In genomic region chr2:170421924-170422323, GRCm38 (mm10) we compare ENCODE assay signal across 18 mouse cellular contexts. TPM values are rescaled to one million over a fixed set of nuclear protein-coding genes. Genes with fewer than 3 reads are reported as not detected.
DNase-seq lines count a peak whose midpoint lies in the region; ATAC-seq and TF ChIP-seq lines count a peak whose summit lies in the region.
"Had no signal": no experiment of that assay in that cellular context is flagged by ENCODE, and none has a peak within 500 bp of the region (broad histone marks: within the 10 kb centered on the region; RNA-seq: fewer than 3 reads in every experiment).

No protein-coding gene starts in this region.

- H3K4me3 ChIP-seq in hindbrain, embryonic 11.5 days (ENCODE audit: low read depth, low read length), result no peak overlapping the region
- H3K4me3 ChIP-seq in hindbrain, embryonic 13.5 days, result no peak overlapping the region
- no peak overlapping the region for H3K4me3 ChIP-seq in lung, postnatal 0 days (ENCODE audit: low read depth, low read length)
- H3K4me3 ChIP-seq: embryonic facial prominence, embryonic 15.5 days; forebrain, embryonic 12.5 days; limb, embryonic 10.5 days; liver, embryonic 15.5 days; midbrain, embryonic 12.5 days had no signal

- TF ChIP-seq EP300 in lung, postnatal 0 days (IDR thresholded peaks at IDR 0.05), result no peak

- no peaks in the 10 kb centered on the region for H3K9me3 ChIP-seq in hindbrain, embryonic 11.5 days (ENCODE audit: control insufficient read depth, low read length)
- no peaks in the 10 kb centered on the region for H3K9me3 ChIP-seq in hindbrain, embryonic 13.5 days
- no peaks in the 10 kb centered on the region for H3K9me3 ChIP-seq in lung, postnatal 0 days (ENCODE audit: low read length)
- H3K9me3 ChIP-seq: embryonic facial prominence, embryonic 15.5 days; forebrain, embryonic 12.5 days; limb, embryonic 10.5 days; liver, embryonic 15.5 days; midbrain, embryonic 12.5 days had no signal

- no peaks in the 10 kb centered on the region for H3K4me1 ChIP-seq in hindbrain, embryonic 11.5 days (replicated peaks; ENCODE audit: control insufficient read depth, insufficient read depth, low read length)
- no peaks in the 10 kb centered on the region; the same call in 1 of the 2 replicates for H3K4me1 ChIP-seq in hindbrain, embryonic 13.5 days (replicated peaks)
- no peaks in the 10 kb centered on the region for H3K4me1 ChIP-seq in lung, postnatal 0 days (ENCODE audit: insufficient read depth, low read depth, low read length)
- H3K4me1 ChIP-seq: embryonic facial prominence, embryonic 15.5 days; forebrain, embryonic 12.5 days; liver, embryonic 15.5 days; midbrain, embryonic 12.5 days had no signal

- no peak overlapping the region for H3K9ac ChIP-seq in hindbrain, embryonic 11.5 days (ENCODE audit: low read depth, low read length)
- H3K9ac ChIP-seq in hindbrain, embryonic 13.5 days, result no peak overlapping the region
- no peak overlapping the region for H3K9ac ChIP-seq in lung, postnatal 0 days (replicated peaks; ENCODE audit: low read depth)
- H3K9ac ChIP-seq: embryonic facial prominence, embryonic 15.5 days; forebrain, embryonic 12.5 days; liver, embryonic 15.5 days; midbrain, embryonic 12.5 days had no signal

- TF ChIP-seq CTCF in lung, postnatal 0 days (IDR thresholded peaks at IDR 0.05), result peak; percentile 39

- 37% methylated on average over 4 of the region's 4 CpGs for WGBS in hindbrain, embryonic 11.5 days
- WGBS in hindbrain, embryonic 13.5 days, result 47% methylated on average over 4 of the region's 4 CpGs
- WGBS in lung, postnatal 0 days, result 39% methylated on average over 4 of the region's 4 CpGs

- no peak for ATAC-seq in hindbrain, embryonic 11.5 days (ENCODE audit: low FRiP score)
- no peak for ATAC-seq in hindbrain, embryonic 13.5 days (ENCODE audit: low FRiP score)
- no peak for ATAC-seq in lung, postnatal 0 days
- ATAC-seq: intestine, embryonic 16.5 days; Patski had no signal

- no peaks in the 10 kb centered on the region for H3K36me3 ChIP-seq in hindbrain, embryonic 11.5 days (ENCODE audit: control insufficient read depth, insufficient read depth, low read length)
- H3K36me3 ChIP-seq in hindbrain, embryonic 13.5 days, result no peaks in the 10 kb centered on the region
- H3K36me3 ChIP-seq in lung, postnatal 0 days (ENCODE audit: insufficient read depth, low read length), result no peaks in the 10 kb centered on the region
- H3K36me3 ChIP-seq: embryonic facial prominence, embryonic 15.5 days; forebrain, embryonic 12.5 days; limb, embryonic 10.5 days; liver, embryonic 15.5 days; midbrain, embryonic 12.5 days had no signal

- DNase-seq in hindbrain, embryonic 11.5 days (ENCODE audit: low spot score), result peak; percentile 31
- no peak for DNase-seq in lung, postnatal 0 days (ENCODE audit: low spot score)
- DNase-seq in lung, adult 18-20 months, result no peak
- peak; percentile 50 for DNase-seq in embryo, embryonic 10.5 days (ENCODE audit: low spot score)
- DNase-seq in natural killer cell, adult 2 months (ENCODE audit: low spot score in 2 of 2), result no peak
- DNase-seq in adrenal gland, postnatal 14 days, result no peak
- DNase-seq: cerebellum, adult 11 months; cerebellum, postnatal 25 days; right cerebral cortex, postnatal 25 days had no signal

- no peak overlapping the region for H3K4me2 ChIP-seq in hindbrain, embryonic 11.5 days (replicated peaks; ENCODE audit: low read depth, low read length)
- no peak overlapping the region for H3K4me2 ChIP-seq in hindbrain, embryonic 13.5 days
- H3K4me2 ChIP-seq in lung, postnatal 0 days (replicated peaks; ENCODE audit: low read depth, low read length), result no peak overlapping the region
- H3K4me2 ChIP-seq: embryonic facial prominence, embryonic 15.5 days; forebrain, embryonic 12.5 days; liver, embryonic 15.5 days; midbrain, embryonic 12.5 days had no signal

- no peak overlapping the region for H3K27ac ChIP-seq in hindbrain, embryonic 11.5 days (ENCODE audit: low read depth, low read length)
- no peak overlapping the region for H3K27ac ChIP-seq in hindbrain, embryonic 13.5 days
- H3K27ac ChIP-seq in lung, postnatal 0 days (ENCODE audit: low read length), result no peak overlapping the region
- H3K27ac ChIP-seq: embryonic facial prominence, embryonic 15.5 days; forebrain, embryonic 12.5 days; limb, embryonic 10.5 days; liver, embryonic 15.5 days; macrophage; midbrain, embryonic 12.5 days had no signal

- no peaks in the 10 kb centered on the region for H3K27me3 ChIP-seq in hindbrain, embryonic 11.5 days (ENCODE audit: control insufficient read depth, insufficient read depth, low read length)
- H3K27me3 ChIP-seq in hindbrain, embryonic 13.5 days, result no peaks in the 10 kb centered on the region
- no peaks in the 10 kb centered on the region for H3K27me3 ChIP-seq in lung, postnatal 0 days (replicated peaks; ENCODE audit: insufficient read depth, low read length)
- H3K27me3 ChIP-seq: embryonic facial prominence, embryonic 15.5 days; forebrain, embryonic 12.5 days; liver, embryonic 15.5 days; midbrain, embryonic 12.5 days had no signal

RNA-seq across cellular contexts. Expression of gene Bcas1, which starts 5.7 kb away (rescaled TPM):
- polyA plus RNA-seq in hindbrain, embryonic 11.5 days (2014; fragmentation: Nextera tagmentation; extraction: Ambion mirVana), result 1.8 and 1.9 TPM in 2 replicates
- polyA plus RNA-seq in hindbrain, embryonic 13.5 days (2015; fragmentation: Nextera tagmentation; extraction: Ambion mirVana), result 13.8 and 17.9 TPM in 2 replicates
- 3.0 and 3.1 TPM in 2 replicates for polyA plus RNA-seq in lung, postnatal 0 days (2015; fragmentation: Nextera tagmentation; extraction: Ambion mirVana)
- 0.30 and 0.49 TPM in 2 replicates for total RNA-seq in adrenal gland, postnatal 14 days (2021)
- polyA plus RNA-seq: macrophage, Patski had no signal

Comparison
In these comparisons a context has a peak if more than half of its experiments do, and no peak if none do; other contexts are left out.
1. DNase-seq: peak in hindbrain, embryonic 11.5 days (single experiment) and embryo, embryonic 10.5 days (single experiment); none in lung, postnatal 0 days (single experiment), lung, adult 18-20 months (0 of 2), natural killer cell, adult 2 months (0 of 2) and adrenal gland, postnatal 14 days (single experiment).